Mouse (Mus musculus) activated CD4-positive, CD25-positive, alpha-beta regulatory T cell, adult 4 months (primary cell): ENCODE measurements around the gene Dctn1. TPM values are rescaled to one million over a fixed set of nuclear protein-coding genes. Genes with fewer than 3 reads are reported as not detected.

ENCODE experiments used
- ATAC-seq: one replicate; pipeline ENCODE4 v1.8.0; 2017
- polyA plus RNA-seq, 2 experiments: library from polyadenylated mRNA; unstranded; fragments of 100-300 nt; shearing (Covaris generic); gene quantifications; one replicate each; pipeline ENCODE4 v1.2.1; 2017

The Dctn1 gene
- polyA plus RNA-seq, 2 experiments from 2014 or later: 12.7 to 24.6 TPM

DNA sequence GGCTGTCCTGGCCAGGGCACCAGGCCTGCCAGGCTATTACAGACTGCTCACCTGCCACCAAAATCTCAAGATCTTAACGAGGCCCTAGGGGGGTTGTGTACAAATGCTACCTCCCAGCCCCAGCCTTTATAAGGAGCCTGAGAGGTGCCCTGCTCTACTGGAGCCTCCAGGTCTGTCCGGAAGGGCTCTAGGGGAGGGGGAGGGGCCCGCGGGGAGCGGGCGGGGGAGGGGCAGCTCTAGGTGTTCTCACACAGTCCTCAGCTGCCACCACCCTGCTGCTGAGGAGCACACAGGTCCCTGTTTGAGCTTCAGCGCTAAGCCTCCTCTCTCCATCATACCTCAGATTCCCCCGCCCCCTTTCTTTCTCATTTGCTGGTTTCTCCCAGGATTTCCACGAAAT lies 71.4 kb downstream of the Dctn1 start:
- ATAC-seq: no peak

- ATAC-seq: no peak
Observed at GRCm38 (mm10) chr6:83244422-83245061, 78.8 kb downstream of the Dctn1 start.

DNA sequence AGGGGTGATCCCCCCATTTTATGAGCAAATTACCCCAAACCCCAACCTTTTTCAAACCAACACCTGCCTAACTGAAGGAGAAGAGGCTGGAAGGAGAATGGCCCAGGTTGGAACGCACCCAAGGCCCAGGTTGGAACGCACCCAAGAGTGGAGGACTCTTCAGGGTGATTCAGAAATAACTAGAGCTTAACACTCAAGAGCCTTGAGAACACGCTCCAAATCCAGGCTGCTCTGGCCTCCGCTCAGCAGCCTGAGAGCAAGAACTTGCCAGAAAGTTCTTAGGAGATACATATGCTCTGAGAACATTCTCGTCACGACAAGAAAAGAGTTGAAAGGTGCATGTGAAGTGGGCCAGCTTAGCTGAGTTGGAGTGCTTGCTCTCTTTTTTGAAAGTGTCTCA lies 79.4 kb downstream of the Dctn1 start:
- no peak for ATAC-seq

DNA sequence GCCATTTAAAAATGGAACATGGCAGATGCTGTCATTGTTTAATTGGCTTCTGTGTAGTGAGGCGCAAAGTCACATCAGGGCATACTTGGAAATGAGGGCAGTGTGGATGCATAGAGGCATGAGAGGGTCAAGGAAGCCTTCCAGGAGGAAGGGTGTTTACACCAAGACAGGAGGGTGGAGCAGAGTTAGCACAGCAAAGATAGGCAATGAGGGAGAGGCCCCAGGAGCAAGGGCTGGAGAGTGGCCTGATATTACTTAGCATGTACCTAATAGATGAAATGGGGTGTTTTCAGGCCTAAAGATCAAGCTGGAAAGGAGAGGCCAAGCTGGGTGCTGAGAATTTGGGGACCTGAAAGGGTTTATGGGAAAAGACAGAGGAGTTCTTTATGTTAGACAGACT lies 80.3 kb downstream of the Dctn1 start:
- ATAC-seq: no peak

DNA sequence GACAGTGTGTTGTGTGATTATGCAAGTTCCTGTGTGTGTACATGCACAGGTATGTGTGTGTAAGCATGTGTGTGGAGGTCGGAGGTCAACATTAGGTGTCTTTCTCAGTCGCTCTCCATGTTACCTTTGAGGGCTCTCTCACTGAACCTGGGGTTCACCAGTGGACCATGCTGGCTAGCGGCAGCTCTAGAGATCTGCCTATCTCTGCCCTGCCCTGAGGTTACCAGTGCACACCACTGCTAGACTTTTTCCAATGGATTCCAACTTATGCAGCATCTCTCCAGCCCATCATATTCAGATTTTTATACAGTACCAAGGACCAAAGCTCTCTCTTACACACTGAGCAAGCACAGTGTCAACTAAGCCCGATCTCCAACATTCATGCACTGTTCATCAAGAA lies 81.0 kb downstream of the Dctn1 start:
- ATAC-seq: no peak

DNA sequence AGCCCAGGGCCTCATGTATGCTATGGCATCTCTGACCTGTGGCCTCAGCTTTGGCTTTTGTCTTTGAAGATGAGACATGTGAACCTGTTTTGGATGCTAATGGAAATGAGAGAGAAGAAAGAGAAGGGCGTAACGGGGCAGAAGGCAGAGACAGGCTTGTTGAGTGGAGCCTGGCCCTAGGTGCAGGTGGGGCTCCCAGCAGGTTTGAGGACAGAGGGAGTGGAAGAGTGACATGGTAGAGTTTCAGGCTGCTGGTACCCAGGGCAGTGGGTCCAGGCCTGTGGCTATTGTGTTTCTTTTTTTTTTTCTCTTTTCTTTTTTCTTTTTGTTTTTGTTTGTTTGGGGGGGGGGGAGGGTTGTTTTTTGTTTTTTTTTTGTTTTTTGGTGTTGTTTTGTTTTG lies 81.4 kb downstream of the Dctn1 start:
- ATAC-seq: no peak

Other genes with a start within 250 kb of the Dctn1 start
- gene Sema4f, start 226.2 kb upstream of the Dctn1 start, polyA plus RNA-seq: 1 to 10 TPM; 2.7 to 3.8 TPM
- 1 to 10 TPM in 1 of 2 experiments, under 1 TPM in 1; 0.74 to 1.4 TPM for gene M1ap, start 219.0 kb upstream of the Dctn1 start, polyA plus RNA-seq
- gene Dok1, start 132.4 kb upstream of the Dctn1 start, polyA plus RNA-seq: 10 to 100 TPM; 26.3 to 47.2 TPM
- gene Loxl3, start 131.7 kb upstream of the Dctn1 start, polyA plus RNA-seq: under 1 TPM in 1 of 2 experiments, not detected in 1; 0.26 TPM
- 100 to 1,000 TPM; 432 to 455 TPM for gene Aup1, start 111.4 kb upstream of the Dctn1 start, polyA plus RNA-seq
- 10 to 100 TPM; 19.0 to 22.2 TPM for gene Htra2, start 110.6 kb upstream of the Dctn1 start, polyA plus RNA-seq
- 1 to 10 TPM; 1.5 to 1.6 TPM for gene Dqx1, start 108.1 kb upstream of the Dctn1 start, polyA plus RNA-seq
- gene Tlx2, start 95.6 kb upstream of the Dctn1 start, polyA plus RNA-seq: not detected
- 10 to 100 TPM; 31.2 to 35.9 TPM for gene Pcgf1, start 88.1 kb upstream of the Dctn1 start, polyA plus RNA-seq
- not detected for gene Lbx2, start 79.6 kb upstream of the Dctn1 start, polyA plus RNA-seq
- not detected for gene Ccdc142, start 64.3 kb upstream of the Dctn1 start, polyA plus RNA-seq
- gene Gm42688, start 64.3 kb upstream of the Dctn1 start, polyA plus RNA-seq: 1 to 10 TPM in 1 of 2 experiments, under 1 TPM in 1; 0.52 to 1.0 TPM
- gene Mrpl53, start 56.9 kb upstream of the Dctn1 start, polyA plus RNA-seq: 10 to 100 TPM; 63.9 to 66.3 TPM
- 10 to 100 TPM in 1 of 2 experiments, 1 to 10 TPM in 1; 8.7 to 12.5 TPM for gene Mogs, start 50.4 kb upstream of the Dctn1 start, polyA plus RNA-seq
- 10 to 100 TPM; 21.2 to 31.7 TPM for gene Wbp1, start 44.4 kb upstream of the Dctn1 start, polyA plus RNA-seq
- gene Ino80b, start 40.5 kb upstream of the Dctn1 start, polyA plus RNA-seq: 1 to 10 TPM; 1.3 to 2.4 TPM
- not detected for gene Rtkn, start 30.5 kb upstream of the Dctn1 start, polyA plus RNA-seq
- gene Wdr54, start 9.5 kb upstream of the Dctn1 start, polyA plus RNA-seq: under 1 TPM in 1 of 2 experiments, not detected in 1; 0.73 TPM
- gene 1700003E16Rik, start 9.5 kb upstream of the Dctn1 start, polyA plus RNA-seq: not detected
- gene Slc4a5, start 53.9 kb downstream of the Dctn1 start, polyA plus RNA-seq: under 1 TPM; 0.48 to 0.76 TPM
- gene Mthfd2, start 160.0 kb downstream of the Dctn1 start, polyA plus RNA-seq: 100 to 1,000 TPM; 124 to 145 TPM
- gene Mob1a, start 160.1 kb downstream of the Dctn1 start, polyA plus RNA-seq: 10 to 100 TPM; 66.3 to 74.8 TPM
- gene Bola3, start 183.2 kb downstream of the Dctn1 start, polyA plus RNA-seq: 10 to 100 TPM; 66.0 to 72.3 TPM